In the genomic region with DNA sequence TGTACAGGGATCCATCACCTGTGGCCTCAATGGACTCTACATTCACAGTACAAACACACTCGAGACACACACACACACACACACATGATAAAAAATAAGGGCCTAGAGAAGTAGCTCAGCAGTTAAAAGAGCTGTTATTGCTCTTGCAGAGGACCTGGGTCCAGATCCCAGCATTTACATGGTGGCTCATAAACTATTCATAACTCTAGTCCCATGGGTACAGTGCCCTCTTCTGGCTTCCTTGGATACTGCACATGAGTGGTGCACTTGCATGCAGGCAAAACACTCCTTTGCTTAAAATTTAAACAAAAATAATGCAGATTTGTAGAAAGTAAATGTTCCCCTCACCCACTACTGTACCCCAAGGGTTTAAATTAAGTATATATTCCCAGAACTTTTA, we compare ENCODE assay signal across 12 mouse cellular contexts. TPM values are rescaled to one million over a fixed set of nuclear protein-coding genes. Genes with fewer than 3 reads are reported as not detected.
DNase-seq lines count a peak whose midpoint lies in the region; ATAC-seq and TF ChIP-seq lines count a peak whose summit lies in the region.
"Had no signal": no experiment of that assay in that cellular context is flagged by ENCODE, and none has a peak within 500 bp of the region (broad histone marks: within the 10 kb centered on the region; RNA-seq: fewer than 3 reads in every experiment).

No protein-coding gene starts in this region.

- no peak overlapping the region for H3K4me2 ChIP-seq in kidney, embryonic 14.5 days (replicated peaks; ENCODE audit: low read depth, low read length)
- H3K4me2 ChIP-seq: neural tube, embryonic 15.5 days had no signal

- TF ChIP-seq CTCF in kidney, adult 2 months (conservative IDR thresholded peaks at IDR 0.05; ENCODE audit: insufficient read depth, insufficient read length, low read depth, low read length), result peak; percentile 29; the same call in 1 of the 2 replicates

- no peak overlapping the region for H3K9ac ChIP-seq in kidney, embryonic 14.5 days (ENCODE audit: low read depth, low read length)
- H3K9ac ChIP-seq in ES-E14 (ENCODE audit: insufficient read depth, low read depth, low read length, poor library complexity, severe bottlenecking), result no peak overlapping the region
- H3K9ac ChIP-seq: neural tube, embryonic 15.5 days had no signal

- 98% methylated on average over 1 of the region's 1 CpGs for WGBS in kidney, adult 2 months
- 96% methylated on average over 1 of the region's 1 CpGs for WGBS in kidney, embryonic 14.5 days

- no peaks in the 10 kb centered on the region for H3K9me3 ChIP-seq in kidney, embryonic 14.5 days (ENCODE audit: control insufficient read depth, low read length)
- no peaks in the 10 kb centered on the region for H3K9me3 ChIP-seq in ES-E14 (ENCODE audit: control insufficient read depth, insufficient read depth, low read depth, low read length)
- H3K9me3 ChIP-seq: heart, embryonic 10.5 days; neural tube, embryonic 15.5 days had no signal

- in situ Hi-C loops in ES-E14 (cut with MboI; ENCODE audit: low sequenced_read_pairs in 2 of 2, unreplicated experiment in 2 of 2), result no loop called here

- no peak overlapping the region for H3K27ac ChIP-seq in kidney, adult 2 months (ENCODE audit: insufficient read depth, low read depth, low read length)
- no peak overlapping the region for H3K27ac ChIP-seq in kidney, embryonic 14.5 days (ENCODE audit: low read depth, low read length)
- no peak overlapping the region for H3K27ac ChIP-seq in ES-E14 (ENCODE audit: insufficient read depth, low read depth, low read length, poor library complexity, severe bottlenecking)
- H3K27ac ChIP-seq: heart, embryonic 10.5 days; neural tube, embryonic 15.5 days had no signal

- no peak for TF ChIP-seq POLR2A in kidney, adult 2 months (IDR thresholded peaks at IDR 0.05; ENCODE audit: low read depth, low read length)

- ATAC-seq in kidney, embryonic 14.5 days (ENCODE audit: low FRiP score, low TSS enrichment), result no peak

- H3K36me3 ChIP-seq in kidney, adult 2 months (ENCODE audit: control insufficient read depth, insufficient read depth, low read length), result no peaks in the 10 kb centered on the region; the same call in 1 of the 2 replicates
- peaks cover 20% of the 10 kb centered on the region for H3K36me3 ChIP-seq in kidney, embryonic 14.5 days (ENCODE audit: control insufficient read depth, insufficient read depth, low read length)
- no peaks in the 10 kb centered on the region; the same call in 1 of the 2 replicates for H3K36me3 ChIP-seq in ES-E14 (ENCODE audit: control insufficient read depth, insufficient read depth, low read length, poor library complexity, severe bottlenecking)

- H3K27me3 ChIP-seq in kidney, adult 2 months (replicated peaks; ENCODE audit: control insufficient read depth, insufficient read depth, low read length), result no peaks in the 10 kb centered on the region
- H3K27me3 ChIP-seq in kidney, embryonic 14.5 days (ENCODE audit: control insufficient read depth, insufficient read depth, low read length), result no peaks in the 10 kb centered on the region
- H3K27me3 ChIP-seq: neural tube, embryonic 15.5 days had no signal

- H3K4me3 ChIP-seq in kidney, adult 2 months (ENCODE audit: insufficient read depth, low read depth, low read length), result no peak overlapping the region
- no peak overlapping the region for H3K4me3 ChIP-seq in kidney, embryonic 14.5 days (ENCODE audit: low read length)
- no peak overlapping the region for H3K4me3 ChIP-seq in ES-E14 (ENCODE audit: insufficient read depth in 1 of 2, low read depth in 1 of 2, low read length in 2 of 2, poor library complexity in 1 of 2, severe bottlenecking in 1 of 2)
- H3K4me3 ChIP-seq: heart, embryonic 10.5 days; neural tube, embryonic 15.5 days had no signal

- peak; percentile 12 for DNase-seq in kidney, adult 2 months
- DNase-seq in A20 (ENCODE audit: low read depth, low spot score) (peak; percentile 36), ES-E14 (ENCODE audit: low read depth, low spot score) (peak; percentile 21)
- peak; percentile 44 for DNase-seq in induced T-regulatory cell, adult 2 months (ENCODE audit: low read depth)
- DNase-seq in cerebellum, adult 11 months, result no peak
- no peak for DNase-seq in layer of hippocampus, postnatal 10 days (ENCODE audit: low spot score in 2 of 2)
- DNase-seq: adrenal gland, postnatal 10 days; lung, postnatal 10 days had no signal

- no peaks in the 10 kb centered on the region for H3K4me1 ChIP-seq in kidney, adult 2 months (ENCODE audit: control insufficient read depth, insufficient read depth, low read length)
- H3K4me1 ChIP-seq in kidney, embryonic 14.5 days (ENCODE audit: control insufficient read depth, insufficient read depth, low read length), result no peaks in the 10 kb centered on the region
- H3K4me1 ChIP-seq in ES-E14 (ENCODE audit: control insufficient read depth in 2 of 2, insufficient read depth in 2 of 2, low read length in 2 of 2, poor library complexity in 1 of 2), result no peaks in the 10 kb centered on the region
- H3K4me1 ChIP-seq: heart, embryonic 10.5 days; neural tube, embryonic 15.5 days had no signal

TF ChIP-seq in ES-E14, 5 proteins besides CTCF, POLR2A, EP300 and RAD21:
- no peak for TF ChIP-seq ZC3H11A (IDR thresholded peaks at IDR 0.05; ENCODE audit: borderline replicate concordance, low read depth, low read length)
- no peak for TF ChIP-seq HCFC1 (IDR thresholded peaks at IDR 0.05; ENCODE audit: borderline replicate concordance, insufficient read depth, low read length)
- TF ChIP-seq CHD2 (IDR thresholded peaks at IDR 0.05; ENCODE audit: low read depth, low read length), result no peak
- TF ChIP-seq MAFK (IDR thresholded peaks at IDR 0.05; ENCODE audit: insufficient read depth, low read depth, low read length), result no peak
- TF ChIP-seq ZNF384 (IDR thresholded peaks at IDR 0.05; ENCODE audit: low read depth, low read length), result no peak
TF ChIP-seq in ES-E14: peak in this region for 0.

RNA-seq across cellular contexts. Expression of a gene that starts 8.7 kb away (rescaled TPM):
- polyA plus RNA-seq in kidney, adult 2 months (2012; rRNA removed), result not detected in 2 replicates
- 3.8 TPM in 2 replicates for polyA plus RNA-seq in kidney, embryonic 14.5 days (2014; fragmentation: Nextera tagmentation; extraction: Ambion mirVana)
- total RNA-seq in ES-E14 (2012; rRNA removed), result not detected in 2 replicates
- not detected for total RNA-seq in layer of hippocampus, postnatal 10 days (2021)
- total RNA-seq: adrenal gland, postnatal 10 days had no signal
- polyA plus RNA-seq: heart, embryonic 10.5 days; neural tube, embryonic 15.5 days had no signal

RNA-seq across cellular contexts. Expression of a gene that starts 11.5 kb away (rescaled TPM):
- not detected in 2 replicates for polyA plus RNA-seq in kidney, adult 2 months (2012; rRNA removed)
- polyA plus RNA-seq in kidney, embryonic 14.5 days (2014; fragmentation: Nextera tagmentation; extraction: Ambion mirVana), result not detected in 2 replicates
- total RNA-seq in ES-E14 (2012; rRNA removed), result not detected in 2 replicates
- total RNA-seq in layer of hippocampus, postnatal 10 days (2021), result not detected
- total RNA-seq: adrenal gland, postnatal 10 days had no signal
- polyA plus RNA-seq: heart, embryonic 10.5 days; large intestine, adult 2 months; neural tube, embryonic 15.5 days had no signal

RNA-seq across cellular contexts. Expression of a gene that starts 34.8 kb away (rescaled TPM):
- 59.7 and 68.4 TPM in 2 replicates for polyA plus RNA-seq in kidney, adult 2 months (2012; rRNA removed)
- polyA plus RNA-seq in kidney, embryonic 14.5 days (2014; fragmentation: Nextera tagmentation; extraction: Ambion mirVana), result 238 and 239 TPM in 2 replicates
- total RNA-seq in ES-E14 (2012; rRNA removed), result 52.2 and 70.4 TPM in 2 replicates
- total RNA-seq in layer of hippocampus, postnatal 10 days (2021), result 100 to 1,000 TPM; 272 to 287 TPM

Comparison
In these comparisons a context has a peak if more than half of its experiments do, and no peak if none do; other contexts are left out.
1. DNase-seq: peak in kidney, adult 2 months (single experiment), A20 (single experiment), ES-E14 (single experiment) and induced T-regulatory cell, adult 2 months (single experiment); none in cerebellum, adult 11 months (single experiment) and layer of hippocampus, postnatal 10 days (0 of 2).